Mouse (Mus musculus) C2C12 (cell line): ENCODE data around the gene Pram1.

ENCODE experiments used
- MAX ChIP-seq: IDR thresholded peaks from one replicate; pipeline ENCODE4 v1.6.1; 2011; ENCODE audit warnings: mild to moderate bottlenecking, control low read depth
- MYOD1 ChIP-seq: IDR thresholded peaks from one replicate; pipeline ENCODE4 v1.6.1; 2011; ENCODE audit warnings: low read depth; ENCODE audit not compliant: control insufficient read depth, insufficient read length
- MYOG ChIP-seq: IDR thresholded peaks from one replicate; pipeline ENCODE4 v1.6.1; 2011; ENCODE audit not compliant: control insufficient read depth, insufficient read length; ENCODE audit errors: extremely low read depth

GRCm38 (mm10) chr17:33649781-33650475 lies 12.1 kb downstream of the Pram1 start:
- TF ChIP-seq MYOG: no peak
- TF ChIP-seq MAX: no peak
- TF ChIP-seq MYOD1: no peak
